Mouse (Mus musculus): Measurements from ENCODE around the gene Spin2d.
"Not testable (repeated sequence)": the region's sequence is repeated elsewhere in the genome, so short reads cannot be mapped to it uniquely, and the experiment has no call there.

The Spin2d gene

DNA sequence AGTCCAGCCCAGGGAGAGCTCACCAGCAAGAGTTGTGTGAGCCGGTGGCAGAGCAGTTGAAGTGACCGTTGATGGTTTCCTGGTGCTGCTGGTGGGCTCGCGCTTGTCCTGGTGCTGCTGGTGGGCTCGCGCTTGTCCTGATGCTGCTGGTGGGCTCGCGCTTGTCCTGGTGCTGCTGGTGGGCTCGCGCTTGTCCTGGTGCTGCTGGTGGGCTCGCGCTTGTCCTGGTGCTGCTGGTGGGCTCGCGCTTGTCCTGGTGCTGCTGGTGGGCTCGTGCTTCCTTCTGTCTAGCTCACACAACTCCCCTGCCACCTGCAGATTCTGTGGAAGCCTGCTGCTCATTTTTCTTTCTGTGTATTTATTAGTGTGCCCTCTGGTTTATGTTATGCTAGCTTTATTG is at the start of gene Spin2d:
TSS of gene Spin2d (minus strand) at position 101 of the 400 bp plus-strand sequence.
- not testable (repeated sequence) for DNase-seq

GRCm38 (mm10) chrX:73225365-73225764 is 48.6 kb upstream of the Spin2d start:
- no peak for DNase-seq

DNA sequence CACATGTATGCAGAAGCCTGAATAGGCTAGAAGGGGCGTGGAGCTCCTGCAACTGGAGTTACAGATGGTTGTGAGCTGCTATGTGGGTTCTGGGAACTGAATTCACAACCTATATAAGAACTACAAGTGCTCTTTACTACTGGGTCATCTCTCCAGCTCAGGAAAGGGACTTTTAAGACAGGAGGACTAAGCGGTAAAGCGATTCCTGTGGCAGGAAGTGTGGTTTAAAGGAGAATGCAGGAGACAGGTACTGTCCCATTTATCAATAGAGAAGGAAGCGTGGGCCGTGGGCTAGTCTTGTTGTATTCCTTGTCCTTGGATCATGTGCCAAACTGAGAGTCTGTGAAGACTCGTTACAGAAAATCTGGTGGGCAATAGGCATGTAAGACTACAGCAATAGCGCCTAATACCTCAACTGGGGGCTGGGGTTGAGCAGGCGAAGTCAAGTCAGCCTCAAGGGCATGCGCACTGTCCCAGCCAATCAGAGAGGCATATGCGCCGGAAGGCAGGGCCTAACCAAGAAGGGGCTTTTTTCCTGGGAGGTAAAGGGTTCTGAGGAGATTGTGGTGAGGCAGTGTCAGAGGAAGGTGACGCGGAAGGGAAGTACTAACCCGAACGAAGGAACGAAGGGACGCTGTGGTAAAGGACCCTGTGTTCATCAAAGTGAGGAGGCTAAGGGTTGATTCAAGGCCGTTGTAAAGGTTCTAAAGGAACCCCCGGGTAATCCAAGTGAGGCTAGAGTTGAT is 37.2 kb upstream of the Spin2d start, which contains the start of gene Xlr4b:
TSS of gene Xlr4b (plus strand) at position 515 of the 746 bp plus-strand sequence.
- DNase-seq, result not testable (repeated sequence)

DNA sequence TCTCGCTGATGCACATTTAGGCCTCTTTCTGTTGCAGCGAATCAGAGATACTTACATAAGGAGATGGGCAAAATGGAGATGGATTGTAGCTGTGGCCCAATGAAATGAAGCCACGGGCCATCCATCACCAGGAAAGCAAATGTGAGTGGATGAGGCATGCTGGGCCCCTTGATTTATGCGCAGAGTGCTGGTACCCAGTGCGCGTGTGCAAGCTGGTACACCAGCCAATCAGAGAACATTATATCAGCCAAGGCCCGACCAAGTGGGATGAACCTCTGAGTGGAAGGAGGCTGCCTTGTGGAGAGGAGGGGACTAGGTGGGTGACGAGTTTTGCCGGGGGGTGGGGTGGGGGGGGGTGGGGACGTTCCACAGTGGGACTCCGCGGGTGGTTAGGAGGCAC is 15.1 kb upstream of the Spin2d start, which contains the start of gene Xlr3b:
TSS of gene Xlr3b (plus strand) at position 274 of the 400 bp plus-strand sequence.
- peak; percentile 54 for DNase-seq

DNA sequence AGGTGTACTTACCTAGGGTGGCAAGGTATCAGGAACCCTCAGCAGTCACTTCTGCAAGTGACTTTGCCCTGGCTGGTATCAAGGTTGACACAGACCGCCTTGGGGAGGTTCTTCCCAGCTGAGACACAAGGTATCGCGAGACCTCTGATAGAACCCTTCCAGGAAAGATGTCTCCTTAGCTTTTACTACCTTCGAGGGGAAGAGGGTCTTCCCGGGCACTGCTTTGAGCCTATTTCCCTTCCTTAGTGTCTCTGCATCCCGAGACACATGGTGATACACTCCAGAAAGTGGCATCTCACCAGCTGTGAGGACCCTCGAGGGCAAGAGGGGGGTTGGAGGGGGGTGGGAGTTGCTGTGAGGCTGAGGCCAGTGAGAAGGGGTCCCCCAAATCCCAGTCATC is 27.4 kb downstream of the Spin2d start, which contains the start of gene DXBay18:
TSS of gene DXBay18 (minus strand) at position 101 of the 400 bp plus-strand sequence.
- not testable (repeated sequence) for DNase-seq

DNA sequence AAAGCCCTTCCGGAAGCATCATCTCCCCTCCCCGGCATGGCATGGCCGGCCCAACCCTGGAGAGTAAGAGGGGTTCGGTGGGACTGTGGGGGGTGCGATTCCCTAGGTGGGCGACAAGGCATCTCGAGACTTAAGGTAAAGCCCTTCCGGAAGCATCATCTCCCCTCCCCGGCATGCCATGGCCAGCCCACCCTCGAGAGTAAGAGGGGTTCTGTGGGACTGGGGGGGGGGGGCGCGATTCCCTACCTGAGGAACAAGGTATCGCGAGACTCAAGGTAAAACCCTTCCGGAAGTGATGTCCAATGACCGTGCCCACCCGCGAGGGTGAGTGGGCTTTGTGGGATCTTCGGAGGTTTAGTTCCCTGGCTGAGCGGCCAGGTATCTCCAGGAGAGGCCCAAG is 28.3 kb downstream of the Spin2d start, which contains the start of gene Xlr5b:
TSS of gene Xlr5b (plus strand) at position 301 of the 400 bp plus-strand sequence.
- DNase-seq, result not testable (repeated sequence)

GRCm38 (mm10) chrX:73143218-73143618 is 33.6 kb downstream of the Spin2d start:
- not testable (repeated sequence) for DNase-seq
